Mouse (Mus musculus): Measurements from ENCODE around the gene Smpd3. TPM values are rescaled to one million over a fixed set of nuclear protein-coding genes. Genes with fewer than 3 reads are reported as not detected.

The Smpd3 gene
- polyA plus RNA-seq, 1 experiment from 2014 or later: 0.35 TPM

GRCm38 (mm10) chr8:106262343-106262742, 75.4 kb downstream of the Smpd3 start:
- DNase-seq (no peak), ATAC-seq (ENCODE audit: low read depth) (no peak)
- Histone ChIP-seq H3K9ac (no peak overlapping the region), H3K27ac (no peak overlapping the region), H3K4me1 (replicated peaks) (peaks cover 4% of the 10 kb centered on the region; the same call in 1 of the 2 replicates), H3K4me3 (replicated peaks) (no peak overlapping the region), H3K9me3 (replicated peaks) (no peaks in the 10 kb centered on the region), H3K27me3 (no peaks in the 10 kb centered on the region), H3K4me2 (no peak overlapping the region), H3K36me3 (peaks cover 3% of the 10 kb centered on the region; the same call in 1 of the 2 replicates)
- WGBS (ENCODE audit: insufficient replicate concordance): 49% methylated on average over 5 of the region's 5 CpGs

- H3K27me3 ChIP-seq: no peaks in the 10 kb centered on the region
- H3K4me3 ChIP-seq (replicated peaks): no peak overlapping the region
- H3K9me3 ChIP-seq (replicated peaks): no peaks in the 10 kb centered on the region
- H3K36me3 ChIP-seq: peaks cover 3% of the 10 kb centered on the region; the same call in 1 of the 2 replicates
- DNase-seq (no peak), ATAC-seq (ENCODE audit: low read depth) (no peak)
- H3K4me2 ChIP-seq: no peak overlapping the region
- H3K27ac ChIP-seq: no peak overlapping the region
- H3K9ac ChIP-seq: no peak overlapping the region
- WGBS (ENCODE audit: insufficient replicate concordance): 70% methylated on average over 4 of the region's 4 CpGs
- H3K4me1 ChIP-seq (replicated peaks): peaks cover 4% of the 10 kb centered on the region; the same call in 1 of the 2 replicates
Measured at GRCm38 (mm10) chr8:106260894-106261293, 76.9 kb downstream of the Smpd3 start.

GRCm38 (mm10) chr8:106259579-106260255, 78.1 kb downstream of the Smpd3 start:
- no peak for DNase-seq
- peaks cover 4% of the 10 kb centered on the region; the same call in 1 of the 2 replicates for H3K4me1 ChIP-seq (replicated peaks)
- peaks cover 9% of the 10 kb centered on the region; the same call in 1 of the 2 replicates for H3K36me3 ChIP-seq
- no peak for ATAC-seq (ENCODE audit: low read depth)
- no peak overlapping the region for H3K4me2 ChIP-seq
- H3K27ac ChIP-seq: no peak overlapping the region
- no peak overlapping the region for H3K4me3 ChIP-seq (replicated peaks)
- no peak overlapping the region for H3K9ac ChIP-seq
- H3K27me3 ChIP-seq: no peaks in the 10 kb centered on the region
- 77% methylated on average over 10 of the region's 10 CpGs for WGBS (ENCODE audit: insufficient replicate concordance)
- no peaks in the 10 kb centered on the region for H3K9me3 ChIP-seq (replicated peaks)

GRCm38 (mm10) chr8:106258169-106258568, 79.6 kb downstream of the Smpd3 start:
- Histone ChIP-seq H3K36me3 (peaks cover 24% of the 10 kb centered on the region), H3K27me3 (no peaks in the 10 kb centered on the region), H3K4me1 (replicated peaks) (peaks cover 4% of the 10 kb centered on the region; the same call in 1 of the 2 replicates), H3K9me3 (replicated peaks) (no peaks in the 10 kb centered on the region), H3K9ac (no peak overlapping the region), H3K4me3 (replicated peaks) (no peak overlapping the region), H3K4me2 (no peak overlapping the region), H3K27ac (no peak overlapping the region)
- DNase-seq: no peak
- no peak for ATAC-seq (ENCODE audit: low read depth)
- WGBS (ENCODE audit: insufficient replicate concordance): 30% methylated on average over 1 of the region's 1 CpGs

GRCm38 (mm10) chr8:106250186-106250585, 87.6 kb downstream of the Smpd3 start:
- no peaks in the 10 kb centered on the region for H3K4me1 ChIP-seq (replicated peaks)
- H3K4me3 ChIP-seq (replicated peaks): no peak overlapping the region
- peaks cover 93% of the 10 kb centered on the region for H3K36me3 ChIP-seq
- ATAC-seq (ENCODE audit: low read depth) (no peak), DNase-seq (no peak)
- H3K4me2 ChIP-seq: no peak overlapping the region
- 67% methylated on average over 4 of the region's 4 CpGs for WGBS (ENCODE audit: insufficient replicate concordance)
- no peaks in the 10 kb centered on the region for H3K27me3 ChIP-seq
- H3K9me3 ChIP-seq (replicated peaks): no peaks in the 10 kb centered on the region
- H3K9ac ChIP-seq: no peak overlapping the region
- no peak overlapping the region for H3K27ac ChIP-seq

- H3K4me3 ChIP-seq (replicated peaks): no peak overlapping the region
- no peak overlapping the region for H3K9ac ChIP-seq
- no peak overlapping the region for H3K27ac ChIP-seq
- no peak overlapping the region for H3K4me2 ChIP-seq
- ATAC-seq (ENCODE audit: low read depth) (no peak), DNase-seq (no peak)
- no peaks in the 10 kb centered on the region for H3K27me3 ChIP-seq
- 84% methylated on average over 5 of the region's 5 CpGs for WGBS (ENCODE audit: insufficient replicate concordance)
- H3K4me1 ChIP-seq (replicated peaks): no peaks in the 10 kb centered on the region
- peaks cover 72% of the 10 kb centered on the region for H3K36me3 ChIP-seq
- H3K9me3 ChIP-seq (replicated peaks): no peaks in the 10 kb centered on the region
Measured at GRCm38 (mm10) chr8:106237106-106237505, 100.7 kb downstream of the Smpd3 start.

- no peak for ATAC-seq (ENCODE audit: low read depth)
- Histone ChIP-seq H3K4me3 (replicated peaks) (no peak overlapping the region), H3K4me2 (no peak overlapping the region), H3K9me3 (replicated peaks) (no peaks in the 10 kb centered on the region), H3K27me3 (no peaks in the 10 kb centered on the region), H3K9ac (no peak overlapping the region), H3K4me1 (replicated peaks) (no peaks in the 10 kb centered on the region), H3K27ac (no peak overlapping the region), H3K36me3 (peaks cover 72% of the 10 kb centered on the region)
- 87% methylated on average over 17 of the region's 17 CpGs for WGBS (ENCODE audit: insufficient replicate concordance)
- no peak for DNase-seq
Measured at GRCm38 (mm10) chr8:106234567-106235261, 103.1 kb downstream of the Smpd3 start.

- H3K27ac ChIP-seq: no peak overlapping the region
- ATAC-seq (ENCODE audit: low read depth): no peak
- no peaks in the 10 kb centered on the region for H3K4me1 ChIP-seq (replicated peaks)
- no peak for DNase-seq
- WGBS (ENCODE audit: insufficient replicate concordance): 62% methylated on average over 3 of the region's 3 CpGs
- no peaks in the 10 kb centered on the region for H3K9me3 ChIP-seq (replicated peaks)
- peaks cover 78% of the 10 kb centered on the region for H3K36me3 ChIP-seq
- H3K4me3 ChIP-seq (replicated peaks): no peak overlapping the region
- H3K9ac ChIP-seq: no peak overlapping the region
- no peaks in the 10 kb centered on the region for H3K27me3 ChIP-seq
- H3K4me2 ChIP-seq: no peak overlapping the region
Measured at GRCm38 (mm10) chr8:106232751-106233150, 105.0 kb downstream of the Smpd3 start.

GRCm38 (mm10) chr8:106231536-106231935, 106.3 kb downstream of the Smpd3 start:
- Histone ChIP-seq H3K4me2 (no peak overlapping the region), H3K27me3 (no peaks in the 10 kb centered on the region), H3K27ac (no peak overlapping the region), H3K9me3 (replicated peaks) (no peaks in the 10 kb centered on the region), H3K4me1 (replicated peaks) (no peaks in the 10 kb centered on the region), H3K4me3 (replicated peaks) (no peak overlapping the region), H3K36me3 (peaks cover 76% of the 10 kb centered on the region), H3K9ac (no peak overlapping the region)
- DNase-seq (no peak), ATAC-seq (ENCODE audit: low read depth) (no peak)
- WGBS (ENCODE audit: insufficient replicate concordance): 84% methylated on average over 7 of the region's 7 CpGs

- Histone ChIP-seq H3K4me1 (replicated peaks) (no peaks in the 10 kb centered on the region), H3K27me3 (no peaks in the 10 kb centered on the region), H3K4me2 (no peak overlapping the region), H3K36me3 (peaks cover 73% of the 10 kb centered on the region), H3K9ac (no peak overlapping the region), H3K27ac (no peak overlapping the region), H3K9me3 (replicated peaks) (no peaks in the 10 kb centered on the region), H3K4me3 (replicated peaks) (no peak overlapping the region)
- ATAC-seq (ENCODE audit: low read depth) (no peak), DNase-seq (peak; percentile 23)
- WGBS (ENCODE audit: insufficient replicate concordance): 55% methylated on average over 9 of the region's 9 CpGs
Measured at GRCm38 (mm10) chr8:106226589-106226988, 111.2 kb downstream of the Smpd3 start.

GRCm38 (mm10) chr8:106219620-106220019, 118.2 kb downstream of the Smpd3 start:
- no peak overlapping the region for H3K9ac ChIP-seq
- no peak for ATAC-seq (ENCODE audit: low read depth)
- H3K36me3 ChIP-seq: peaks cover 82% of the 10 kb centered on the region
- no peaks in the 10 kb centered on the region for H3K9me3 ChIP-seq (replicated peaks)
- DNase-seq: no peak
- H3K27me3 ChIP-seq: no peaks in the 10 kb centered on the region
- no peak overlapping the region for H3K4me2 ChIP-seq
- H3K4me3 ChIP-seq (replicated peaks): no peak overlapping the region
- 73% methylated on average over 3 of the region's 3 CpGs for WGBS (ENCODE audit: insufficient replicate concordance)
- no peaks in the 10 kb centered on the region for H3K4me1 ChIP-seq (replicated peaks)
- no peak overlapping the region for H3K27ac ChIP-seq

Measured in liver, embryonic 13.5 days (tissue).